Mouse (Mus musculus) forebrain, embryonic 16.5 days (tissue): ENCODE data around the gene Add3. TPM values are rescaled to one million over a fixed set of nuclear protein-coding genes. Genes with fewer than 3 reads are reported as not detected.

ENCODE experiments used
- ATAC-seq: fragments of 200-750 bp; cut with Nextera tagmentation; 2 replicates; pipeline ENCODE4 v1.8.0; 2017; ENCODE audit warnings: mild to moderate bottlenecking, moderate library complexity
- H3K27ac ChIP-seq: fragments of 300-500 bp; sonication (generic); 2 replicates; pipeline ENCODE4 v1.5.1; 2014; ENCODE audit warnings: low read length, control low read depth
- H3K27me3 ChIP-seq: fragments of 300-500 bp; sonication (generic); replicated peaks from 2 replicates; pipeline ENCODE4 v1.6.1; 2014; ENCODE audit warnings: low read length; ENCODE audit not compliant: control insufficient read depth, insufficient read depth
- H3K36me3 ChIP-seq: fragments of 300-500 bp; sonication (generic); 2 replicates; pipeline ENCODE4 v1.6.1; 2014; ENCODE audit not compliant: control insufficient read depth, insufficient read depth
- H3K4me1 ChIP-seq: fragments of 300-500 bp; sonication (generic); replicated peaks from 2 replicates; pipeline ENCODE4 v1.6.1; 2014; ENCODE audit warnings: low read length; ENCODE audit not compliant: control insufficient read depth, insufficient read depth
- H3K4me2 ChIP-seq: fragments of 300-500 bp; sonication (generic); 2 replicates; pipeline ENCODE4 v1.6.1; 2014; ENCODE audit warnings: mild to moderate bottlenecking, low read length, control low read depth
- H3K4me3 ChIP-seq: fragments of 300-500 bp; sonication (generic); replicated peaks from 2 replicates; pipeline ENCODE4 v1.5.1; 2014; ENCODE audit warnings: mild to moderate bottlenecking, low read length, control low read depth
- H3K9ac ChIP-seq: fragments of 300-500 bp; sonication (generic); replicated peaks from 2 replicates; pipeline ENCODE4 v1.6.1; 2014; ENCODE audit warnings: low read depth, low read length, control low read depth
- H3K9me3 ChIP-seq: fragments of 300-500 bp; sonication (generic); 2 replicates; pipeline ENCODE4 v1.6.1; 2016; ENCODE audit warnings: low read length; ENCODE audit not compliant: control insufficient read depth
- WGBS: fragments of 180-500 bp; shearing (Covaris S2); extraction: QIAGEN DNeasy Blood & Tissue Kit; methylation state at CpG from one replicate; pipeline ENCODE4 v1.1.7; 2014; 5-methylcytosine and 5-hydroxymethylcytosine counted together
- polyA plus RNA-seq: library from polyadenylated mRNA; unstranded; fragments of >200 nt; fragmentation: Nextera tagmentation; extraction: Ambion mirVana; gene quantifications from 2 replicates; pipeline ENCODE4 v1.2.1, GENCODE M21; 2015

The Add3 gene
- polyA plus RNA-seq, 1 experiment from 2014 or later, result 30.6 TPM

GRCm38 (mm10) chr19:53127320-53128291 is 12.6 kb upstream of the Add3 start:
- Histone ChIP-seq H3K4me1 (no peaks in the 10 kb centered on the region), H3K4me2 (no peak overlapping the region), H3K36me3 (no peaks in the 10 kb centered on the region), H3K27ac (no peak overlapping the region), H3K9me3 (no peaks in the 10 kb centered on the region), H3K4me3 (no peak overlapping the region), H3K27me3 (no peaks in the 10 kb centered on the region), H3K9ac (no peak overlapping the region)
- 61% methylated on average over 18 of the region's 18 CpGs for WGBS
- ATAC-seq, result no peak

GRCm38 (mm10) chr19:53128494-53129337 is 11.5 kb upstream of the Add3 start:
- H3K4me2 ChIP-seq, result no peak overlapping the region
- H3K4me1 ChIP-seq, result no peaks in the 10 kb centered on the region
- no peak overlapping the region for H3K4me3 ChIP-seq
- no peaks in the 10 kb centered on the region for H3K9me3 ChIP-seq
- no peak overlapping the region for H3K9ac ChIP-seq
- no peaks in the 10 kb centered on the region for H3K36me3 ChIP-seq
- no peak for ATAC-seq
- 68% methylated on average over 13 of the region's 13 CpGs for WGBS
- H3K27ac ChIP-seq, result no peak overlapping the region
- no peaks in the 10 kb centered on the region for H3K27me3 ChIP-seq

- Histone ChIP-seq H3K27me3 (no peaks in the 10 kb centered on the region; the same call in 1 of the 2 replicates), H3K4me2 (no peak overlapping the region), H3K4me1 (no peaks in the 10 kb centered on the region), H3K27ac (no peak overlapping the region), H3K4me3 (no peak overlapping the region), H3K9ac (no peak overlapping the region), H3K9me3 (no peaks in the 10 kb centered on the region), H3K36me3 (no peaks in the 10 kb centered on the region)
- no peak for ATAC-seq
- 95% methylated on average over 15 of the region's 16 CpGs for WGBS
These were observed 9.7 kb upstream of the Add3 start for GRCm38 (mm10) chr19:53130399-53131175.

DNA sequence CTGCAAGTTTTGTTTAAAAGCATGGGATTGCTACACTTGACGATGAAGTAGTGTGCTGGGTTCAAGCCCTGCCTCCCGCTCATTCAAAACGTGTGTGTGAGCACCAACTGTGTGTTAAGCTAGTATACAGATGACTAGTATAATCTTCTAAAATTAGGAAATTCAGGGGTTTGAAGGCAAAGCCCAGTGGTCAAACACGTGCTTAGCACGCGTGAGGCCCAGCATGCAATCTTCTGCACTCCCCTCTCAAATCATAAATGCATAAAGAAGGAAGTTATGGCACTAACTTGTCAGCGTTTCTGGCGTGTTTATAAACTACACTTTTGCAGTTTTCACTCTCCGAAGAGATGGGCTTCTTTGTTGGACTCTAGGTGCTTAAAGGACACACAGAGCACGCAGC is 7.8 kb upstream of the Add3 start:
- H3K4me3 ChIP-seq, result no peak overlapping the region
- no peaks in the 10 kb centered on the region for H3K9me3 ChIP-seq
- no peaks in the 10 kb centered on the region for H3K36me3 ChIP-seq
- no peaks in the 10 kb centered on the region; the same call in 1 of the 2 replicates for H3K27me3 ChIP-seq
- no peak for ATAC-seq
- peaks cover 3% of the 10 kb centered on the region for H3K4me1 ChIP-seq
- H3K27ac ChIP-seq, result no peak overlapping the region
- WGBS, result 81% methylated on average over 10 of the region's 10 CpGs
- H3K4me2 ChIP-seq, result no peak overlapping the region
- no peak overlapping the region for H3K9ac ChIP-seq

- Histone ChIP-seq H3K36me3 (no peaks in the 10 kb centered on the region), H3K4me2 (no peak overlapping the region), H3K4me1 (peaks cover 12% of the 10 kb centered on the region), H3K4me3 (no peak overlapping the region), H3K27me3 (peaks cover 5% of the 10 kb centered on the region), H3K9ac (no peak overlapping the region), H3K27ac (no peak overlapping the region), H3K9me3 (no peaks in the 10 kb centered on the region)
- WGBS, result 53% methylated on average over 13 of the region's 13 CpGs
- ATAC-seq, result no peak
These were observed 3.7 kb upstream of the Add3 start for GRCm38 (mm10) chr19:53136336-53137090.

DNA sequence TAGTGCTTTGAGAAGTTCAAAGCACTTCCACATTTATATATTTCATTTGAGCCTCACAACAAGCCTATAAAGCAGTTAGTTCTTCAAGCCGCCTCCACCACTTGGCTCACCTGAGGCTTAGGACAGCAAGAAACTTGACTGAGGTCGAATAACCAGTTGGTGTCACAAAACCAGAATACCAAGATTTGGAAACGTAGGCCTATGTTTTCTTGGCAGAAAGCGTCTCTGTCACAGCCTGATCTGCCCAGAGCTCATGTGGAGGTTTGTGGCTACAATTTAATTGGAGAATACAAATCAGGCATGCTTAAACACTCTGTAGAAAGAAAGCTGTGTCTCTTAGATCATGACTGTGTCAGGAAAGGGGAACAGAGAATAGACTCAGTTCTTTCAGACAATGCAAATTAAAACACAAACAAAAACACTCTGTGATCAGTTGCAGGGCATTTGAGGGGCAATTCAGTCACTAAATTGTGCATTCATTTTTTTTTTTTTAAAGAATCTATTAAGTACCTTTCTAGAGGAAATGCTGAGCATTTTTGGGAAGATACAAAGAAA is 3.0 kb upstream of the Add3 start:
- no peak for ATAC-seq
- Histone ChIP-seq H3K27me3 (peaks cover 5% of the 10 kb centered on the region), H3K27ac (no peak overlapping the region), H3K9me3 (no peaks in the 10 kb centered on the region), H3K36me3 (no peaks in the 10 kb centered on the region), H3K4me1 (peaks cover 17% of the 10 kb centered on the region), H3K9ac (no peak overlapping the region), H3K4me2 (no peak overlapping the region), H3K4me3 (no peak overlapping the region)
- 24% methylated on average over 4 of the region's 4 CpGs for WGBS

DNA sequence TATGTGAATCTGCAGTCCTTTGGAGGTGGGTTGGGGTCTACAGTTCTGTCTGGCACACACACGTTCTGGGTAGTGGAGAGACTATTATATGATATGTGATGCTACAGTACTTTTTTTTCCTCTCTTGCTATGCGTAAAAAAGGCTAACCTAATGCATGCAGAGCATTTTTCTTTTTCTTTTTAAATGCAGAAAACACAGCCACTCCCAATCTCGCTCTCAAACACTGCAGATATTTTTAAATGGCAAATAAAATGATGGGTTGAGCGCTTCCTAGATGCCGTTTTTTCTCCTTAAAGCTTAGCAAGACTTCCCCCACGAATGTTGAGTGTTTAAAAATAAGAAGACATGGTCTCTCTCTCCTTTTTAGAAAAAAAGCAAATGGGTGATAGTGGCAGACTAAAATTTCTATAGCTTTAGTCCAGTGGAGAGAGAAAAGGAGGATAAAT is 584 bp downstream of the Add3 start:
- H3K27me3 ChIP-seq, result peaks cover 5% of the 10 kb centered on the region; the same call in 1 of the 2 replicates
- peak overlapping the region; percentile 41 for H3K9ac ChIP-seq
- peak overlapping the region; percentile 94 for H3K4me3 ChIP-seq
- ATAC-seq, result no peak
- H3K36me3 ChIP-seq, result no peaks in the 10 kb centered on the region
- H3K4me2 ChIP-seq, result peak overlapping the region; percentile 97
- peak overlapping the region; percentile 3; the same call in 1 of the 2 replicates for H3K27ac ChIP-seq
- WGBS, result 4% methylated on average over 6 of the region's 6 CpGs
- no peaks in the 10 kb centered on the region for H3K9me3 ChIP-seq
- H3K4me1 ChIP-seq, result peaks cover 24% of the 10 kb centered on the region
